21 mouse cellular contexts compared by ENCODE assay signal in the genomic region with DNA sequence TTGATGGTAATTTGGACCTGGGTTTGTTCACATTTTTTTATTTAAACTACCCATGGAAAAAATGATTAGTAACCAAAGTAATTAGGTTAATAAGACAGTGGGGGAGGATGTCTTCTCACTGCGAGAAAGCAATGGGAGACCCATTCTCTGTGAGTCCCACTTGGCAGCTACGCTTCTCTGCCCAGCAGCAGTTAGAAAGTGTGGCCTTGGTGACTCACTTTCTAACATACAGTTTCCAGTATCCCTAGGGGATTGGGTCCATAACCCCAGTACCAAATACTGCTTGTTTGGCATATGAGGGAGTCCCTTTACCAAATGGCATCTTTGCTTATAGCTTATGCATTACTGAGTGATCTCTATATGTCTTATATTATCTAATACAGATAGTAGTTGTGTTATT.
"Had no signal": no experiment of that assay in that cellular context is flagged by ENCODE, and none has a peak within 500 bp of the region (broad histone marks: within the 10 kb centered on the region; RNA-seq: fewer than 3 reads in every experiment).

No protein-coding gene starts in this region.

- H3K27ac ChIP-seq: liver, embryonic 15.5 days; lung, embryonic 15.5 days; macrophage; midbrain, embryonic 10.5 days; midbrain, embryonic 13.5 days; neural tube, embryonic 13.5 days; neural tube, embryonic 15.5 days; stomach, embryonic 15.5 days; stomach, postnatal 0 days had no signal

- H3K4me3 ChIP-seq: liver, embryonic 15.5 days; lung, embryonic 15.5 days; megakaryocyte, embryonic 14.5 days; midbrain, embryonic 10.5 days; midbrain, embryonic 13.5 days; myocyte; neural tube, embryonic 13.5 days; neural tube, embryonic 15.5 days; stomach, embryonic 15.5 days had no signal

- ATAC-seq: liver, postnatal 0 days; lung, postnatal 0 days; midbrain, embryonic 13.5 days; midbrain, embryonic 16.5 days had no signal

- H3K9ac ChIP-seq: liver, embryonic 15.5 days; liver, postnatal 0 days; lung, embryonic 15.5 days; midbrain, embryonic 13.5 days; neural tube, embryonic 13.5 days; neural tube, embryonic 15.5 days; stomach, embryonic 15.5 days had no signal

- DNase-seq: liver, postnatal 0 days; lung, adult 2 months; lung, postnatal 14 days; lung, postnatal 36 days; retina, postnatal 1 day; right cerebral cortex, adult 18-20 months; thymus, adult 2 months; thymus, postnatal 25 days had no signal

- H3K9me3 ChIP-seq: liver, embryonic 15.5 days; lung, embryonic 15.5 days; megakaryocyte, embryonic 14.5 days; midbrain, embryonic 13.5 days; neural tube, embryonic 13.5 days; neural tube, embryonic 15.5 days; stomach, embryonic 15.5 days had no signal

- H3K27me3 ChIP-seq: liver, embryonic 15.5 days; lung, embryonic 15.5 days; megakaryocyte, embryonic 14.5 days; midbrain, embryonic 13.5 days; neural tube, embryonic 13.5 days; neural tube, embryonic 15.5 days; stomach, embryonic 15.5 days had no signal

- H3K36me3 ChIP-seq: lung, embryonic 15.5 days; neural tube, embryonic 15.5 days had no signal

- H3K4me2 ChIP-seq: liver, embryonic 15.5 days; lung, embryonic 15.5 days; midbrain, embryonic 13.5 days; neural tube, embryonic 13.5 days; neural tube, embryonic 15.5 days; stomach, embryonic 15.5 days had no signal
